Mouse (Mus musculus): ENCODE measurements around the gene Myl7. TPM values are rescaled to one million over a fixed set of nuclear protein-coding genes. Genes with fewer than 3 reads are reported as not detected.

Gene Myl7
- polyA plus RNA-seq, 2 experiments, result 0.36 to 0.92 TPM

- 89% methylated on average over 6 of the region's 6 CpGs for WGBS
- Histone ChIP-seq H3K4me2 (replicated peaks; ENCODE audit: low read depth, low read length, severe bottlenecking) (no peak overlapping the region), H3K27me3 (ENCODE audit: control insufficient read depth, insufficient read depth, low read length) (no peaks in the 10 kb centered on the region), H3K27ac (replicated peaks; ENCODE audit: low read depth, low read length) (no peak overlapping the region), H3K9ac (ENCODE audit: low read depth, low read length, severe bottlenecking) (no peak overlapping the region), H3K9me3 (ENCODE audit: control insufficient read depth, low read length) (no peaks in the 10 kb centered on the region), H3K4me1 (ENCODE audit: control insufficient read depth, insufficient read depth, low read length) (peaks cover 15% of the 10 kb centered on the region), H3K4me3 (replicated peaks; ENCODE audit: low read length) (no peak overlapping the region), H3K36me3 (ENCODE audit: control insufficient read depth, insufficient read depth, low read length) (no peaks in the 10 kb centered on the region)
- no peak for TF ChIP-seq POLR2A (IDR thresholded peaks at IDR 0.05; ENCODE audit: borderline replicate concordance, extremely low read depth, insufficient read depth, insufficient read length)
- ATAC-seq (ENCODE audit: low FRiP score, low read depth) (no peak), DNase-seq (ENCODE audit: low spot score) (no peak)
These were observed 6.3 kb upstream of the Myl7 start for GRCm38 (mm10) chr11:5904871-5905270.

GRCm38 (mm10) chr11:5904357-5904756 is 5.8 kb upstream of the Myl7 start:
- H3K4me1 ChIP-seq (ENCODE audit: control insufficient read depth, insufficient read depth, low read length), result peaks cover 15% of the 10 kb centered on the region
- H3K9ac ChIP-seq (ENCODE audit: low read depth, low read length, severe bottlenecking), result no peak overlapping the region
- DNase-seq (ENCODE audit: low spot score) (no peak), ATAC-seq (ENCODE audit: low FRiP score, low read depth) (no peak)
- no peaks in the 10 kb centered on the region for H3K9me3 ChIP-seq (ENCODE audit: control insufficient read depth, low read length)
- no peaks in the 10 kb centered on the region for H3K27me3 ChIP-seq (ENCODE audit: control insufficient read depth, insufficient read depth, low read length)
- H3K36me3 ChIP-seq (ENCODE audit: control insufficient read depth, insufficient read depth, low read length), result no peaks in the 10 kb centered on the region
- H3K27ac ChIP-seq (replicated peaks; ENCODE audit: low read depth, low read length), result no peak overlapping the region
- WGBS, result 80% methylated on average over 19 of the region's 19 CpGs
- no peak overlapping the region for H3K4me3 ChIP-seq (replicated peaks; ENCODE audit: low read length)
- no peak overlapping the region for H3K4me2 ChIP-seq (replicated peaks; ENCODE audit: low read depth, low read length, severe bottlenecking)
- TF ChIP-seq POLR2A (IDR thresholded peaks at IDR 0.05; ENCODE audit: borderline replicate concordance, extremely low read depth, insufficient read depth, insufficient read length), result no peak

- Histone ChIP-seq H3K4me3 (replicated peaks; ENCODE audit: low read length) (no peak overlapping the region), H3K9me3 (ENCODE audit: control insufficient read depth, low read length) (no peaks in the 10 kb centered on the region), H3K27me3 (ENCODE audit: control insufficient read depth, insufficient read depth, low read length) (no peaks in the 10 kb centered on the region), H3K4me2 (replicated peaks; ENCODE audit: low read depth, low read length, severe bottlenecking) (no peak overlapping the region), H3K36me3 (ENCODE audit: control insufficient read depth, insufficient read depth, low read length) (no peaks in the 10 kb centered on the region), H3K9ac (ENCODE audit: low read depth, low read length, severe bottlenecking) (no peak overlapping the region), H3K4me1 (ENCODE audit: control insufficient read depth, insufficient read depth, low read length) (peaks cover 15% of the 10 kb centered on the region), H3K27ac (replicated peaks; ENCODE audit: low read depth, low read length) (no peak overlapping the region)
- ATAC-seq (ENCODE audit: low FRiP score, low read depth), result no peak
- DNase-seq (ENCODE audit: low spot score), result no peak
- no peak for TF ChIP-seq POLR2A (IDR thresholded peaks at IDR 0.05; ENCODE audit: borderline replicate concordance, extremely low read depth, insufficient read depth, insufficient read length)
- WGBS, result 79% methylated on average over 2 of the region's 2 CpGs
These were observed 5.3 kb upstream of the Myl7 start for GRCm38 (mm10) chr11:5903844-5904243.

GRCm38 (mm10) chr11:5902390-5902789 is 3.8 kb upstream of the Myl7 start:
- Histone ChIP-seq H3K4me2 (replicated peaks; ENCODE audit: low read depth, low read length, severe bottlenecking) (peak overlapping the region; percentile 80), H3K9ac (ENCODE audit: low read depth, low read length, severe bottlenecking) (peak overlapping the region; percentile 54), H3K36me3 (ENCODE audit: control insufficient read depth, insufficient read depth, low read length) (no peaks in the 10 kb centered on the region), H3K4me3 (replicated peaks; ENCODE audit: low read length) (peak overlapping the region; percentile 46), H3K27me3 (ENCODE audit: control insufficient read depth, insufficient read depth, low read length) (peaks cover 7% of the 10 kb centered on the region; the same call in 1 of the 2 replicates), H3K27ac (replicated peaks; ENCODE audit: low read depth, low read length) (no peak overlapping the region), H3K4me1 (ENCODE audit: control insufficient read depth, insufficient read depth, low read length) (peaks cover 18% of the 10 kb centered on the region), H3K9me3 (ENCODE audit: control insufficient read depth, low read length) (no peaks in the 10 kb centered on the region)
- DNase-seq (ENCODE audit: low spot score) (no peak), ATAC-seq (ENCODE audit: low FRiP score, low read depth) (0 out of 2 replicates have a peak, but pooled peaks have one; percentile 7)
- WGBS, result 14% methylated on average over 6 of the region's 6 CpGs
- no peak for TF ChIP-seq POLR2A (IDR thresholded peaks at IDR 0.05; ENCODE audit: borderline replicate concordance, extremely low read depth, insufficient read depth, insufficient read length)

- H3K9me3 ChIP-seq (ENCODE audit: control insufficient read depth, low read length), result no peaks in the 10 kb centered on the region
- peak; percentile 76 for DNase-seq (ENCODE audit: low spot score)
- H3K4me3 ChIP-seq (replicated peaks; ENCODE audit: low read length), result peak overlapping the region; percentile 46
- 3% methylated on average over 27 of the region's 32 CpGs for WGBS
- no peak overlapping the region for H3K27ac ChIP-seq (replicated peaks; ENCODE audit: low read depth, low read length)
- H3K36me3 ChIP-seq (ENCODE audit: control insufficient read depth, insufficient read depth, low read length), result no peaks in the 10 kb centered on the region
- peaks cover 22% of the 10 kb centered on the region for H3K4me1 ChIP-seq (ENCODE audit: control insufficient read depth, insufficient read depth, low read length)
- peak overlapping the region; percentile 80 for H3K4me2 ChIP-seq (replicated peaks; ENCODE audit: low read depth, low read length, severe bottlenecking)
- TF ChIP-seq POLR2A (IDR thresholded peaks at IDR 0.05; ENCODE audit: borderline replicate concordance, extremely low read depth, insufficient read depth, insufficient read length), result 0 out of 2 replicates have a peak, but pooled peaks have one; percentile 10
- peak overlapping the region; percentile 54 for H3K9ac ChIP-seq (ENCODE audit: low read depth, low read length, severe bottlenecking)
- peak; percentile 81 for ATAC-seq (ENCODE audit: low FRiP score, low read depth)
- H3K27me3 ChIP-seq (ENCODE audit: control insufficient read depth, insufficient read depth, low read length), result peaks cover 10% of the 10 kb centered on the region; the same call in 1 of the 2 replicates
These were observed 3.4 kb upstream of the Myl7 start for GRCm38 (mm10) chr11:5901950-5902349.

All from limb, embryonic 14.5 days (tissue).